Mouse (Mus musculus): ENCODE data around the gene Ppp1cb. TPM values are rescaled to one million over a fixed set of nuclear protein-coding genes. Genes with fewer than 3 reads are reported as not detected.
A peak's percentile ranks its signal among the peaks of the same experiment; 100 is the strongest.

The Ppp1cb gene
- polyA plus RNA-seq, 1 experiment from 2014 or later, result 110 TPM

DNA sequence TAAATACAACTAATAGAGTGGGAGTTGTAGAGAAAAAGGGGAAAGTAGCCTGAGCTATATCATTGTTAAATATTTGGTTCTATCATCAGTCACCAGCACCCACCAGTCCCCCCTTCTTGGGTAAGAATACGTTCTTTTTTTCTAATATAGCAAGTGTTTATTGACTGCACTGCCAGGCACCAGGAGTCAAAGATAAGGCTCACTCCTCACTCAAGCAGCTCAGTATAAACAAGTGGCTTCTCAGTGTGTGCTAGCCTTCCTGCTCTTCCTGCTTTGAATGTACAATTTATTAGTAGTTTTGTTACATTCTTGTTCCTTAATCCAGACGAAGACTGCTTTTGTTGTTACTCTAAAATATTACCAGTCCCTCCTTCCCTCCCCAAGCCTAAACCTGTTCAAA is 2.3 kb downstream of the Ppp1cb start:
- no peaks in the 10 kb centered on the region for H3K36me3 ChIP-seq (ENCODE audit: control insufficient read depth, insufficient read depth)
- no peaks in the 10 kb centered on the region for H3K27me3 ChIP-seq (ENCODE audit: control insufficient read depth, insufficient read depth, low read depth, low read length)
- peak overlapping the region; percentile 51 for H3K4me2 ChIP-seq (ENCODE audit: low read depth, low read length)
- ATAC-seq (ENCODE audit: low read depth), result no peak
- no peaks in the 10 kb centered on the region for H3K9me3 ChIP-seq (replicated peaks; ENCODE audit: control insufficient read depth, low read length)
- peaks cover 27% of the 10 kb centered on the region for H3K4me1 ChIP-seq (ENCODE audit: control insufficient read depth, low read depth, low read length)
- H3K9ac ChIP-seq (ENCODE audit: low read depth, low read length), result peak overlapping the region; percentile 59
- WGBS (ENCODE audit: insufficient replicate concordance), result 10% methylated on average over 2 of the region's 2 CpGs
- H3K4me3 ChIP-seq (ENCODE audit: low read depth, low read length), result peak overlapping the region; percentile 52
- H3K27ac ChIP-seq (ENCODE audit: low read length), result peak overlapping the region; percentile 66

- Histone ChIP-seq H3K27ac (ENCODE audit: low read length) (peak overlapping the region; percentile 83), H3K27me3 (ENCODE audit: control insufficient read depth, insufficient read depth, low read depth, low read length) (no peaks in the 10 kb centered on the region), H3K9ac (ENCODE audit: low read depth, low read length) (peak overlapping the region; percentile 22; the same call in 1 of the 2 replicates), H3K4me1 (ENCODE audit: control insufficient read depth, low read depth, low read length) (peaks cover 29% of the 10 kb centered on the region), H3K4me2 (ENCODE audit: low read depth, low read length) (peak overlapping the region; percentile 58), H3K4me3 (ENCODE audit: low read depth, low read length) (peak overlapping the region; percentile 26; the same call in 1 of the 2 replicates), H3K9me3 (replicated peaks; ENCODE audit: control insufficient read depth, low read length) (no peaks in the 10 kb centered on the region), H3K36me3 (ENCODE audit: control insufficient read depth, insufficient read depth) (no peaks in the 10 kb centered on the region)
- 48% methylated on average over 4 of the region's 4 CpGs for WGBS (ENCODE audit: insufficient replicate concordance)
- peak; percentile 93 for ATAC-seq (ENCODE audit: low read depth)
Measured at GRCm38 (mm10) chr5:32472332-32473028, 13.8 kb downstream of the Ppp1cb start.

DNA sequence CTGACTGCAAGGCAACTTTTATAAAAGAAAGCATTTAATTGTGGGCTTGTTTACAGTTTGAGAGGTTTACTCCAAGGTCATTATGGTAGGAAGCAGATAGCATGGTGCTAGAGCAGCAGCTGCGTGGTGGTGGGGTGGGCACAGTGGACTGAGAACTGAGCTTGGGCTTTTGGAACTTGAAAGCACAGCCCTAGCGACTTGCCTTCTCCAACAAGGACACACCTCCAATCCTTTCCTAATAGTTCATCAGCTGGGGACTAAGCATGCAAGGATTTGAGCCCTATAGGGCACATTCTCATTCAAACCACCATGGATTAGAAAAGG is 14.3 kb downstream of the Ppp1cb start:
- Histone ChIP-seq H3K9me3 (replicated peaks; ENCODE audit: control insufficient read depth, low read length) (no peaks in the 10 kb centered on the region), H3K4me3 (ENCODE audit: low read depth, low read length) (peak overlapping the region; percentile 26; the same call in 1 of the 2 replicates), H3K27me3 (ENCODE audit: control insufficient read depth, insufficient read depth, low read depth, low read length) (no peaks in the 10 kb centered on the region), H3K4me2 (ENCODE audit: low read depth, low read length) (peak overlapping the region; percentile 58), H3K9ac (ENCODE audit: low read depth, low read length) (peak overlapping the region; percentile 22; the same call in 1 of the 2 replicates), H3K4me1 (ENCODE audit: control insufficient read depth, low read depth, low read length) (peaks cover 29% of the 10 kb centered on the region), H3K36me3 (ENCODE audit: control insufficient read depth, insufficient read depth) (no peaks in the 10 kb centered on the region), H3K27ac (ENCODE audit: low read length) (peak overlapping the region; percentile 83)
- ATAC-seq (ENCODE audit: low read depth), result peak; percentile 47
- WGBS (ENCODE audit: insufficient replicate concordance), result 60% methylated on average over 2 of the region's 2 CpGs

DNA sequence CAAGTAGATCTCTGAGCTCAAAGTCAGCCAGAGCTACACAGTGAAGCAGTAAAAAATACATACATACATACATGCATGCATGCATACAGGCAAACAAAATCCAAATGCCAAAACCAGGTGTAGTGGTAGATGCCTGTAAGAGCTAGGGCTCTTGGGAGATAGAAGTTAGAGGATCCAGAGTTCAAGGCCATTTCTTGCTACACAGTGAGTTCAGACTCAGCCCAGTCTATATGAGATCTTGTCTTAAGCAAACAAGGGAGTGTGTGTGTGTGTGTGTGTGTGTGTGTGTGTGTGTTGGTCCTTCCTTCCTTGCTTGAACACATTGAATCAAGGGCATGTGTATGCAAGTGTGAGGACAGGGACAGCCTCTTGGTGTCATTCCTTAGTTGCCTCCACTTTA is 17.9 kb downstream of the Ppp1cb start:
- ATAC-seq (ENCODE audit: low read depth), result no peak
- H3K27me3 ChIP-seq (ENCODE audit: control insufficient read depth, insufficient read depth, low read depth, low read length), result no peaks in the 10 kb centered on the region
- H3K27ac ChIP-seq (ENCODE audit: low read length), result no peak overlapping the region

GRCm38 (mm10) chr5:32478972-32479371 is 20.3 kb downstream of the Ppp1cb start:
- no peaks in the 10 kb centered on the region for H3K27me3 ChIP-seq (ENCODE audit: control insufficient read depth, insufficient read depth, low read depth, low read length)
- ATAC-seq (ENCODE audit: low read depth), result no peak
- H3K4me2 ChIP-seq (ENCODE audit: low read depth, low read length), result no peak overlapping the region
- peaks cover 40% of the 10 kb centered on the region for H3K36me3 ChIP-seq (ENCODE audit: control insufficient read depth, insufficient read depth)
- WGBS (ENCODE audit: insufficient replicate concordance), result 78% methylated on average over 4 of the region's 4 CpGs
- no peak overlapping the region for H3K9ac ChIP-seq (ENCODE audit: low read depth, low read length)
- no peak overlapping the region for H3K27ac ChIP-seq (ENCODE audit: low read length)
- peaks cover 7% of the 10 kb centered on the region for H3K4me1 ChIP-seq (ENCODE audit: control insufficient read depth, low read depth, low read length)
- H3K9me3 ChIP-seq (replicated peaks; ENCODE audit: control insufficient read depth, low read length), result no peaks in the 10 kb centered on the region
- no peak overlapping the region for H3K4me3 ChIP-seq (ENCODE audit: low read depth, low read length)

More for the DNA sequence above, 17.9 kb downstream of the Ppp1cb start:
- Histone ChIP-seq H3K36me3 (ENCODE audit: control insufficient read depth, insufficient read depth) (peaks cover 27% of the 10 kb centered on the region), H3K9ac (ENCODE audit: low read depth, low read length) (no peak overlapping the region), H3K4me1 (ENCODE audit: control insufficient read depth, low read depth, low read length) (peaks cover 23% of the 10 kb centered on the region), H3K4me2 (ENCODE audit: low read depth, low read length) (no peak overlapping the region), H3K4me3 (ENCODE audit: low read depth, low read length) (no peak overlapping the region), H3K9me3 (replicated peaks; ENCODE audit: control insufficient read depth, low read length) (no peaks in the 10 kb centered on the region)

GRCm38 (mm10) chr5:32485430-32485829 is 26.8 kb downstream of the Ppp1cb start:
- no peak overlapping the region for H3K4me2 ChIP-seq (ENCODE audit: low read depth, low read length)
- no peaks in the 10 kb centered on the region for H3K4me1 ChIP-seq (ENCODE audit: control insufficient read depth, low read depth, low read length)
- peaks cover 73% of the 10 kb centered on the region for H3K36me3 ChIP-seq (ENCODE audit: control insufficient read depth, insufficient read depth)

GRCm38 (mm10) chr5:32488044-32488443 is 29.4 kb downstream of the Ppp1cb start:
- no peak for ATAC-seq (ENCODE audit: low read depth)
- H3K36me3 ChIP-seq (ENCODE audit: control insufficient read depth, insufficient read depth), result peaks cover 69% of the 10 kb centered on the region
- H3K9me3 ChIP-seq (replicated peaks; ENCODE audit: control insufficient read depth, low read length), result no peaks in the 10 kb centered on the region
- H3K9ac ChIP-seq (ENCODE audit: low read depth, low read length), result no peak overlapping the region
- no peak overlapping the region for H3K4me2 ChIP-seq (ENCODE audit: low read depth, low read length)
- H3K27me3 ChIP-seq (ENCODE audit: control insufficient read depth, insufficient read depth, low read depth, low read length), result no peaks in the 10 kb centered on the region
- 83% methylated on average over 2 of the region's 2 CpGs for WGBS (ENCODE audit: insufficient replicate concordance)
- H3K4me1 ChIP-seq (ENCODE audit: control insufficient read depth, low read depth, low read length), result no peaks in the 10 kb centered on the region
- H3K4me3 ChIP-seq (ENCODE audit: low read depth, low read length), result no peak overlapping the region
- H3K27ac ChIP-seq (ENCODE audit: low read length), result no peak overlapping the region

More at GRCm38 (mm10) chr5:32485430-32485829, 26.8 kb downstream of the Ppp1cb start:
- no peak overlapping the region for H3K9ac ChIP-seq (ENCODE audit: low read depth, low read length)
- no peak overlapping the region for H3K4me3 ChIP-seq (ENCODE audit: low read depth, low read length)
- no peaks in the 10 kb centered on the region for H3K9me3 ChIP-seq (replicated peaks; ENCODE audit: control insufficient read depth, low read length)
- no peaks in the 10 kb centered on the region for H3K27me3 ChIP-seq (ENCODE audit: control insufficient read depth, insufficient read depth, low read depth, low read length)
- H3K27ac ChIP-seq (ENCODE audit: low read length), result no peak overlapping the region
- 77% methylated on average over 3 of the region's 3 CpGs for WGBS (ENCODE audit: insufficient replicate concordance)
- no peak for ATAC-seq (ENCODE audit: low read depth)

- H3K9me3 ChIP-seq (replicated peaks; ENCODE audit: control insufficient read depth, low read length), result no peaks in the 10 kb centered on the region
- H3K4me3 ChIP-seq (ENCODE audit: low read depth, low read length), result no peak overlapping the region
- no peak overlapping the region for H3K4me2 ChIP-seq (ENCODE audit: low read depth, low read length)
- 84% methylated on average over 3 of the region's 3 CpGs for WGBS (ENCODE audit: insufficient replicate concordance)
- ATAC-seq (ENCODE audit: low read depth), result no peak
- H3K27me3 ChIP-seq (ENCODE audit: control insufficient read depth, insufficient read depth, low read depth, low read length), result no peaks in the 10 kb centered on the region
- peaks cover 39% of the 10 kb centered on the region for H3K36me3 ChIP-seq (ENCODE audit: control insufficient read depth, insufficient read depth)
- H3K9ac ChIP-seq (ENCODE audit: low read depth, low read length), result no peak overlapping the region
- no peak overlapping the region for H3K27ac ChIP-seq (ENCODE audit: low read length)
- no peaks in the 10 kb centered on the region for H3K4me1 ChIP-seq (ENCODE audit: control insufficient read depth, low read depth, low read length)
Measured at GRCm38 (mm10) chr5:32494084-32494700, 35.5 kb downstream of the Ppp1cb start.

DNA sequence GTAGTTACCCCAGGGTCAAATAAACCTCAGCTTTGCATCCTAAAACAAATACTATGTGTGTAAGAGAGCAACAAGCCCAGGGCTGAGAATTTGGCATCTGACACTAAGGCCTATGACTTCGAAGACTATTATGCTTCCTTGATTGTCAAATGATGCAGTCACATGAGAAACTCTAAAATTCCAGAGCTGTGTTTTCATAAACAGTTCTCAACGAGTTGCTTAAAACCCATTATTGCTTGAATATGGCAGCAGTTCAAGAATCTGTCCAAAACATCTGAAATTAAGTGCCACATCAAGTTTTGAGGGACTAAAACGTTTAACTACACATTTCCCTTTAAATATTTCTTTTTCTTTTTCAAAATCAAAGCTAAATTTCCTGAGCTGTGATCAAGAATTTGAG is 50.1 kb downstream of the Ppp1cb start:
- Histone ChIP-seq H3K4me2 (ENCODE audit: low read depth, low read length) (no peak overlapping the region), H3K36me3 (ENCODE audit: control insufficient read depth, insufficient read depth) (no peaks in the 10 kb centered on the region), H3K27ac (ENCODE audit: low read length) (no peak overlapping the region), H3K9me3 (replicated peaks; ENCODE audit: control insufficient read depth, low read length) (no peaks in the 10 kb centered on the region), H3K4me3 (ENCODE audit: low read depth, low read length) (no peak overlapping the region), H3K9ac (ENCODE audit: low read depth, low read length) (no peak overlapping the region), H3K27me3 (ENCODE audit: control insufficient read depth, insufficient read depth, low read depth, low read length) (no peaks in the 10 kb centered on the region), H3K4me1 (ENCODE audit: control insufficient read depth, low read depth, low read length) (no peaks in the 10 kb centered on the region)
- ATAC-seq (ENCODE audit: low read depth), result no peak
- 60% methylated on average over 3 of the region's 3 CpGs for WGBS (ENCODE audit: insufficient replicate concordance)

Measured in liver, embryonic 16.5 days (tissue).